Mouse (Mus musculus): Measurements from ENCODE around the gene Ahctf1.
"Not testable (repeated sequence)": the region's sequence is repeated elsewhere in the genome, so short reads cannot be mapped to it uniquely, and the experiment has no call there.

Ahctf1 gene

DNA sequence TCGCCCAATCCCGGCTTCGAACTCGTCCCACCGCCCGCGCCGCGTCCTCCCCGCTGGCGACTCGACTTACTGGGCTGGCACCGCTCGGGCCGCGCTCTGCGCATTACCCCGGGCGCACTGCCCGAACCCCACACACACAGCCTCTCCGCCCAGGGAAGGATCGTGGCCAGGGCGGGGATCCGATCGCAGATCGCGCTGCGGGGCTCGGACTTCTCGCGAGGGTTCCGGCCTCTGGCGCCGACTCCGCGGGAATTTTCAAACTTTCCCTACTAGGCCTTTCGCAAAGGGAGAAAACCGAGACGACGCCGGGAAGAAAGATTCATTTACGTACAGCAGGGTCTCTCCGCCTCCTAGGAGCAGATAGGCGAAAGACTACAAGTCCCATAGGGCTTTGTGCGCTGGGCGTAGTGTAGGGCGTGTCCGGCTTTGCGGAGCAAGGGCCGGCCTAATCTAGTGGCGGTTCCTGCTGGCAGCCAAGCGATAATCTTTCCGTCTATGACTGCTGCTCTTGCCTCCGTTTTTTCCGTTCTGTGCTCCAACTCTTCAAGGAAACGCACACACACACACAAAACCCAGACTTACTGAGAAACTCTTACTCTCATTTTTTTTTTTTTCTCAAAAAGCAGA lies at the start of gene Ahctf1:
Ahctf1 (minus strand) TSS at position 168 of the 627 bp plus-strand sequence.
- peak; percentile 91 for DNase-seq (ENCODE audit: low read depth, low spot score)

DNA sequence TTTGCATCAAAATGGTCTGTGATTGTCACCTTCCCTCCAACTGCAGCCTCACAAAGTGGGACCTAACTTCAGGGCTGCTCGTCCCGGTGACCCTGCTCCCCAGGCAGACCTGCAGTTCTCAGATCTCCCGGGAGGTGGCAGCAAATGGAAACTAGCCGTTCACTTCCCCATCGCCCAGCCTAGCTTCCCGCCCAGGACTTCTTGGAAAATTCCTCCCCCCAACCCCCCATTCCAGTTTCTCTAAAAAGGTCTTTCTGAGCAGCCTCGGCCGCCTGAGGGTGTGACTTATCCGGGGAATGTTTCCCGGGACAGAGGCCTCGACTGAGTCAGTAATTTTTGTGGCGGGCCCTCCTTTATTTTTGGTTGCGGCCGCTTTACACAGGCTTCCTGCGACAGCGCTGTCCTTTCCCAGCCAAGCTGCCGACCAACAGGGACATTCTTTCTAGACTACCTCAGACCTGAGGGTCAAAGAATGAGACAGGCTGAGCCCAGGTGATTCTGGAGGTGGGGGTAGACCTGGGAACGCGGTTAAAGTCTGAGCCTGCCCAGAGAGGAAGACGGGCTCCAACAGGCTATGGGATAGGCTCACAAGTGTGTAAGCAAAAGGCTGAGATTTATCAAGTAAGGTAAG lies 44.4 kb upstream of the Ahctf1 start:
- DNase-seq (ENCODE audit: low read depth, low spot score) = peak; percentile 50

DNA sequence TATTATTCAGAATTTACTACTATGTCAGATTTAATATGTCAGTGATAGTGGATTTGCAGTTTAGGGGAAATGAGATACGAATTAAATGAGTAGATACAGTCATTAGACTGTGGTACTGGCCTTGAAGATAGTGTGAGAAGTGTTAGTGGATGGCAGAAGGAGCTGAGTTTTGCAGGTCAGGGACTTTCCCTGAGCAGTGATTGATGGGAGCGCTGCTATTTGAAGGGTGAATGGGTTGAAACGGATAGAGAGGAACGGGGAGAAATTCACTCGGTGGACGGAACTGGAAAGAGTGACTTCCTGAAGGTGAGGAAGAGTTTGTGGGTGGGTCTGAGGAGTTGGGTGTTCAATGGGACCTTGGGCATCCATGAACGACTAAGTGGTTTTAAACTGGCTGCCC lies 43.7 kb upstream of the Ahctf1 start:
- no peak for DNase-seq (ENCODE audit: low read depth, low spot score)

DNA sequence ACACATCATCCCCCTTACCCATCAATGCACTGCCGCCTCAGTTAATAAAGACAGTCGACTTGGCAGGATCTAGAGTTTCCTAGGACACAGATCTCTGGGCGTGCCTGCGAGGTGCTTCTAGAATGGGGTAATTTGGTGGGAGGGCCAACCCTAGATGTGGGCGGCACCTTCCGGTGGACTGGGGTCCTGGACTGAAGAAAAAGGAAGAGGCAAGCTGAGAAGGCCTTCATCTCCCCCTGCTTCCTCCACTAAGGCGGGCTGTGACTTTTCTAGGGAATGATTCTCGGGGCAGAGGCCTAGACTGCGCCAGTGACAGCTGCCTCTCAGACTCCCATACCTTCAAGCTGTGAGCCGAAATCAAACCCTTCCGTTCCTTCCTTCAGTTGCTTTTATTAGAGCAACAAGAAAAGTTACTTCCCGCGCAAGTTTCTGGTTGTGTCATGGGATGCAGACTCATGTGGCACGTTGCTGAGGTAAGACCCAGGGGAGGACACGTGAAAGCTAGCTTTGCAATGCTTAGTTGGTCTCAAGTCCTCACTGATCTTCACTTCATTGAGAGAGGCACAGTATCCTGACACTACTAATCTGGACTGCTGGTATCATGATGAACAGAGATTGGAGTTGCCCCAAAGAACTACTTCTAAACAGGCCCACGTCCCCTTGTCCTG lies 42.5 kb upstream of the Ahctf1 start:
- DNase-seq (ENCODE audit: low read depth, low spot score) = no peak

DNA sequence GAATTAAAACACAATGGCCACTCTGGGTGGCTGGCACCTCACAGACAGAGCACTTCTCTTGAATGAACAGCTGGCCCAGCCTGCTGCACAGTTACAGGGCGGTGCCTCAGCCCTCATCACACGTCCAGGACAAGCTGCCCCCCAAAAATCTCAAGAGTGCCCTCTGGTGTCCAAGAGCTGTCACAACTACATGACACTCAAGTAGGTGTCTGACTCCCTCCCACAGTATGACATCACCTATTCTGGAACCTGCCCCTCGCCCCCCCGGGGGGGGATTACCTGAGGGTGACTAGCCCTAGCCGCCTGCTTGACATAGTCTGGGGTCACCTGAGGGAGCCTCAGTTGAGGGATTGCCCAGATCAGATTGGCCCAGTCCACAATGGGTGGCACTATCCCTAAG lies 41.4 kb upstream of the Ahctf1 start:
- peak; percentile 38 for DNase-seq (ENCODE audit: low read depth, low spot score)

DNA sequence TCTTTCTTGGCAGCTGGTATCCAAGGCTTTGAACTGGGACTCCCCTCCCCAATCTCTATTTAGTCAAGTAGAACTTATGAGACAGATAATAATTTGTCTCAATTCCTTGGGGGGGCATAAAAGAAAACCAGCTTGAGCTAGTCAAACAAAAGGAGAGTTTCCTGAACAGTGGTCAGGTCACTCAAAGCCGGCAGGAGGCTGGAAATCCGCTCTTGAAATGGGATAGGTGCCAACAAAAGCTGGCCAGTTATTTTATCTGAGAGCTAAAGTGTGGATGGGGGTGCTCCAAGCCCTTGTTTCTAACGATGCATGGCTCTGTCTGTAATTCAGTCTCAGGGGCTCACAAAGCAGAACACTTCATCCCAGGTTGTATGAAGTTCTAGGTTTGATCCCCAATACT lies 40.5 kb upstream of the Ahctf1 start:
- no peak for DNase-seq (ENCODE audit: low read depth, low spot score)

GRCm38 (mm10) chr1:179842568-179842967 lies 39.1 kb upstream of the Ahctf1 start:
- DNase-seq (ENCODE audit: low read depth, low spot score) = no peak

DNA sequence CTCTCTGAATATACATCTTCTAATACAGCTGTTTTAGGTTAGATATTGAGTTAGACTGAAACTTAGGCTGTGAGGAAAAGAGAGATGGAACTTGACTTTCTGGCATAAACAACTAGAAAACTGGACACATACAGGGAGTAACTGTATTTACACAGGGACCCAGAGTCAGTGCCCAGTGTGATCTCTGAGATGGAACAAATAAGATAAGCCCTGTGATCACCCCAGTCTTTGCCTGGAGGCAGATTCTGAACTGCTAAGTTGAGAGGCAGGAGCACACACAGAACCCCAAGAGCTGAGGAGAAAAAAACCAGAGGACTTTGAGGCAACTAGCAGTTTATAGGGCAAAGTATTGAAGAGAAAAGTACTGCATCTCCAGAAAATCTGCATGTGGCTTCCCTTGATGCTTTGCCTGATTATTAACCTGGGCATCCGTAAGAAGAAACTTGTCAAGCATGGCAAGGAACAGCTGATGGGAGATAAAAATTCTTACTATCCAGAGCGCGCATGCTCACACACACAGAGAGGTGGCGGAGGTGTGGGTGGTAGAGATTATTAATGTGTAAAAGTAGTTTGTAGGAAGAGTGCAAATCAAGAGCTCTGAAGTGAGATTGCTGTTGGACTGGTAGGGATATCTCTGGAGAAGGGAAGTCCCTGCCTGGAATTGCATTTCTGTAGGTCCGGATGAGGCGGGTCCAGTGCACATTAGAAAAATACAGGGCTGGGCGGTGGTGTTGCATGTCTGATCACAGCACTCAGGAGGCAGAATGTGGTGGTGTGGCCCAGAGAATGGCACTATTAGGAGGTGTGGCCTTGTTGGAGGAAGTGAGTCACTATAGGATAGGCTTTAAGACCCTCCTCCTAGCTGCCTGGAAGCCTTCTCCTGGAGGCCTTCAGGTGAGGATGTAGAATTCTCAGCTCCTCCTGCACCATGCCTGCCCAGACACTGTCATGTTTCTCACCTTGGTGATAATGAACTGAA lies 33.2 kb upstream of the Ahctf1 start:
- no peak for DNase-seq (ENCODE audit: low read depth, low spot score)

DNA sequence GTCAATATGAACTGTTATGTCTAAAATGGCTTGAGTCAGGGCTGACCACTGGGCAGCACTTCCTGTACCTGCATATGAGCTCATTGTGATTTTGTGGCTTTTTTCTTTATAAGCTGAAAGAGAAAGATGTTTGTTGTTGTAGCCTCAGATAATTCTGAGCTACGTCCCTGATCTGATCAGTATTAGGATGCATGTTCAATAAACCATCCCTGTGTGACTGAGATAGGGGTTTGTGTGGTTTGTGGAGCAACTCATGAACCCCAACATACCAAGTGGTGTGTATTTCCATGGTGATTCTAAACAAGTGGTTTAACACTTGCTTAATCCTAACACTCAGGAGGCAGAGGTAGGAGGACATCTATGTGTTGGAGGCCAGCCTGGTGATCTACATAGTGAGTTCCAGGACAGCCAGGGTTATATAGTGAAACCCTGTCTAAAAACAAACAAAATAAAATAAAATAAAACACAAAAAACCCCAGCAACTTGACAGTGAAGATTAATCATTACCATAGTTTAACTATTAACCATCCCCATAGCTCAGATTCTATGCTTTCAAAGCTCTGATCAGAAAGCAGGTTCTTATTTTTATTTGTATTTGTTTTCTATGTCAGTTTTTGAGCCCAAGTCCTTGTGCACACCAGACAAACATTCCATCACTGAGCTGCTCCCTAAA lies 32.4 kb upstream of the Ahctf1 start:
- DNase-seq (ENCODE audit: low read depth, low spot score) = no peak

- no peak for DNase-seq (ENCODE audit: low read depth, low spot score)
Observed at GRCm38 (mm10) chr1:179833596-179833995, 30.1 kb upstream of the Ahctf1 start.

DNA sequence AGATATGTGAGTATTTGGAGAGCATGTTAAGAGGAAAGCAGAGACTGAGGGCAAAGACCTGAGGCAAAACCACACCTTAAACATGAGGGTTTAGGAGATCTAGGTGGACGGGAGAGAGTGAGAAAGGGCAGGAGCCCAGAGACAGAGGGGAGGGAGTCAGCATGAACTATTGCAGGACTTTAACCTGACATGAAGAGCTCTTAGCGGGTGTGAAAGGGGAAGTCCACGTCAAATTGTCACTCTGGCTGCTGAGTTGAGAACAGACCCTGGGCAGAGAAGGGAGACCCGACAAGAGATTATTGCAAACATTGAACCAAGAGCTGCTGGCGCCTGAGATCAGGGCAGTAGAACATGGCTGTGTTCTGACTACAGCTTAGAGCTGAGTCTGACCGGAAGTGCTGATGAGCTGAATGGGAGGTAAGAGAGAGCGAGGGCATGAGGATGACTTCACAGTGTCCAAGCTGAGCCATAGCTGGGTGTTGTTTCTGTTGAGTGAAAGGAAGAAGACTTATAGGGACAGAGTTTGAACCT lies 29.3 kb upstream of the Ahctf1 start:
- no peak for DNase-seq (ENCODE audit: low read depth, low spot score)

DNA sequence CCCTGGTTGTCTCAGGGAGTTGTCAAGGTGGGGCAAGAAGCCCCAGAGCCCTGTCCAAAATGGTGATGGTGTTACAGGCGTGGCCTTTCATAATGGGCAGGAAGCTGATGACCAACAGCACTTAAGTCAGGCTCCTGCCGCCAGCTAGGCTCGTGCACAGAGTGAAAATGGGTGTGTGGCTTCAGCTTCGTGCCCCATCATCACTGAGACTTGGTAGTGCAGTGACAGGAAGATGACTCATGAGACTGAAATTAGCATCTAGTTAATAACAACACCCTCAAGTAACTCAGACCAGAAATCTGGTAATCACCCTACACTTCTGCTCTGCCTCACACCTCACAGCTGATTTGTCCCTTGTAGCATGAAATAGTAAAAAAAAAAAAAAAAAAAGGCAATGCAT lies 25.4 kb upstream of the Ahctf1 start:
- no peak for DNase-seq (ENCODE audit: low read depth, low spot score)

- no peak for DNase-seq (ENCODE audit: low read depth, low spot score)
Observed at GRCm38 (mm10) chr1:179828051-179828450, 24.6 kb upstream of the Ahctf1 start.

DNA sequence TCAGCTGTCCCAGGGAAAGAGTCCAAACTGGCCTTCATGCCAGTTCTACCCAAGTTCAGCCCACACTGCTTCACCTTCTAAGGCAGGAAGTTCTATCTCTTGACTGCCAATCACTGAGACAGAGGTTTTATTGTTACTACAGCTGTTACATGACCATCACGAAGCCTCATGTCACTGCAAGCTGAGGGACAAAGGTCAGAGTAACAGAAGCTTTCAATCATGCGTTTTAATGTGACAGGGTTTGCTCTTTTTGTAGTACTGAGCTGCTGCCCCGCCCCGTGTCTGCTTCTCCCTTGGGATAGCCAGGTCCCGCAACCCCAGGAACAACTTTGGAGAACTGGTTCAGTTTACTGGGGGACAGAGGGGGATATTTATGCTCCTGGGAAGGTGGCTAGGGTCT lies 21.1 kb upstream of the Ahctf1 start:
- DNase-seq (ENCODE audit: low read depth, low spot score) = no peak

GRCm38 (mm10) chr1:179818490-179819278 lies 15.2 kb upstream of the Ahctf1 start:
- not testable (repeated sequence) for DNase-seq (ENCODE audit: low read depth, low spot score)

GRCm38 (mm10) chr1:179814616-179815015 lies 11.1 kb upstream of the Ahctf1 start:
- no peak for DNase-seq (ENCODE audit: low read depth, low spot score)

GRCm38 (mm10) chr1:179813385-179813784 lies 9.9 kb upstream of the Ahctf1 start:
- DNase-seq (ENCODE audit: low read depth, low spot score) = no peak

DNA sequence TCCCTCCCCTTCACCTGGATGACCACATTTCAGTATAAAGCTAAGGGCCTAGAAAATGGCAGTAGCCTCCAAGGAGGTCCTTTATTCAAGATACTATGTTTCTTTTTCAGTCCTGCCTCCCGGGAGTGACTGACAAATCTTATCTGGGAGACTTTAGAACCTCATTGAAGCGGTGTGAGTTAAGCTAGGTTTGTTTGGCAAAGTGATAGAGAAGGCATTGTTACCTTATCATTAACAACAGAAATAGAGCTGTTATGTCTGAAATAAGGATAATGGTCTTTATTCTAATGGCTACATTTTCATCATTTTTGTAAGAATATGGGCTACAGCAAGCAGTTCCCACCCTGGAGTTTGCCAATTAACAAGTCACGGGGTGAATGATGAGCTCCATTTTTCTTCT lies 4.8 kb upstream of the Ahctf1 start:
- no peak for DNase-seq (ENCODE audit: low read depth, low spot score)

DNA sequence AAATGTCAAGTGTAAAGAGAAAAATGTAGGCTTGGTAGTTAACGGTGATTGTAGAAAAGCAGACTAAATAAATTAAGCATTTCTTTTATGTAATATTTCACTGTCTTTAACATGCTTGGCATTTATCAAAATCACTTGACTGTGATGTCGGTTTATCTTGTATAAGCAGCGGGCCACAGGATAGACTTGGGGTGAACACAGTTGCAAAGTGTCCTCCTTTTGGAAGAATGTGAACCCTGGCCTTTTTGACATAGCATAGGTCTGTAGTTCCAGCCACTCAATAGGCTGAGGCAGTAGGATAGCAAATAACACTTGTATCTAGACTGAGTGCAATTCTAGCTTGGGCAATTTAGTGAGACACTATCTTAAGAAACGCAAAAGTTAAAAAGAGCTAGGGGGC lies 4.0 kb upstream of the Ahctf1 start:
- no peak for DNase-seq (ENCODE audit: low read depth, low spot score)

DNA sequence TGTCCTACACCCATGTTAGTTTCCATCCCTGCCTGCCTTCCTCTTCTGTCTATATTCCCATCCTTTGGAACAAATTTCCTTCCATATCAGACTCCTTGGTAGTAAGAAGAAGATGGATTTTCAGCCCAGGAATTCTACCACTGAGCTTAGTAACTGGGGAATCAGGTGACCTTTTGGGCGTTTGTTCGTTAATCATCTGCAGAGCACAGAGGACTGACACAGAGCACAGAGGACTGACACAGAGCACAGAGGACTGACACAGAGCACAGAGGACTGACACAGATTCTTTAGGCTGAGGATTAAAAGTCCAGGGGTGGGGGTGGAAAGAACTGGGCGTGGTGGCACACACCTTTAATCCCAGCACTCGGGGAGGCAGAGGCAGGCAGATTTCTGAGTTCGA lies 2.3 kb upstream of the Ahctf1 start:
- DNase-seq (ENCODE audit: low read depth, low spot score) = no peak
